Mouse (Mus musculus): ENCODE data around the gene Whrn. TPM values are rescaled to one million over a fixed set of nuclear protein-coding genes. Genes with fewer than 3 reads are reported as not detected.

Whrn gene
- polyA plus RNA-seq (2014; fragmentation: Nextera tagmentation; extraction: Ambion mirVana): 2.1 and 3.1 TPM in 2 replicates

GRCm38 (mm10) chr4:63495915-63496278, at the start of gene Whrn:
Whrn (minus strand) TSS chr4:63495991.
- ATAC-seq (ENCODE audit: insufficient number of reproducible peaks, insufficient read depth, low FRiP score, low read depth): peak; percentile 55
- H3K4me3 ChIP-seq (ENCODE audit: control insufficient read depth in 1 of 2, insufficient read depth in 1 of 2, low read depth in 1 of 2, low read length in 2 of 2): peak within 1 kb of the TSS; percentile 56 to 72
- 0% methylated on average over 29 of the region's 34 CpGs for WGBS
- H3K4me2 ChIP-seq (ENCODE audit: low read length): peak within 1 kb of the TSS; percentile 95
- H3K9me3 ChIP-seq (ENCODE audit: control insufficient read depth, low read length): no peaks in the 10 kb centered on the region
- peak within 1 kb of the TSS; percentile 79 for H3K9ac ChIP-seq (ENCODE audit: low read length)
- H3K27me3 ChIP-seq (ENCODE audit: control insufficient read depth, insufficient read depth, low read length): peaks cover 26% of the 10 kb centered on the region
- H3K36me3 ChIP-seq (ENCODE audit: control insufficient read depth, insufficient read depth, low read length): no peaks in the 10 kb centered on the region
- peaks cover 5 to 19% of the 10 kb centered on the region in 2 experiments; a peak in 3 of 4 replicates for H3K4me1 ChIP-seq (ENCODE audit: control insufficient read depth in 2 of 2, insufficient read depth in 2 of 2, low read length in 2 of 2)
- H3K27ac ChIP-seq (replicated peaks in 1 of 2; ENCODE audit: control insufficient read depth in 1 of 2, insufficient read depth in 1 of 2, low read depth in 2 of 2, low read length in 2 of 2): no peak within 1 kb of the TSS

GRCm38 (mm10) chr4:63545231-63545958, 49.6 kb upstream of the Whrn start:
- peak overlapping the region; percentile 81 to 85 for H3K4me3 ChIP-seq (ENCODE audit: control insufficient read depth in 1 of 2, insufficient read depth in 1 of 2, low read depth in 1 of 2, low read length in 2 of 2)
- H3K9me3 ChIP-seq (ENCODE audit: control insufficient read depth, low read length): no peaks in the 10 kb centered on the region
- peak overlapping the region; percentile 95 for H3K9ac ChIP-seq (ENCODE audit: low read length)
- H3K4me1 ChIP-seq (ENCODE audit: control insufficient read depth in 2 of 2, insufficient read depth in 2 of 2, low read length in 2 of 2): peaks cover 18 to 54% of the 10 kb centered on the region in 2 experiments
- WGBS: 21% methylated on average over 23 of the region's 26 CpGs
- 0 out of 2 replicates have a peak, but pooled peaks have one; percentile 4 for ATAC-seq (ENCODE audit: insufficient number of reproducible peaks, insufficient read depth, low FRiP score, low read depth)
- peaks cover 28% of the 10 kb centered on the region for H3K36me3 ChIP-seq (ENCODE audit: control insufficient read depth, insufficient read depth, low read length)
- H3K27ac ChIP-seq (replicated peaks in 1 of 2; ENCODE audit: control insufficient read depth in 1 of 2, insufficient read depth in 1 of 2, low read depth in 2 of 2, low read length in 2 of 2): peak overlapping the region; percentile 68 to 86
- H3K4me2 ChIP-seq (ENCODE audit: low read length): peak overlapping the region; percentile 90
- no peaks in the 10 kb centered on the region for H3K27me3 ChIP-seq (ENCODE audit: control insufficient read depth, insufficient read depth, low read length)

- H3K9ac ChIP-seq (ENCODE audit: low read length): peak within 1 kb of the TSS; percentile 95
- H3K27me3 ChIP-seq (ENCODE audit: control insufficient read depth, insufficient read depth, low read length): no peaks in the 10 kb centered on the region
- H3K4me3 ChIP-seq (ENCODE audit: control insufficient read depth in 1 of 2, insufficient read depth in 1 of 2, low read depth in 1 of 2, low read length in 2 of 2): peak within 1 kb of the TSS; percentile 81 to 85
- H3K4me2 ChIP-seq (ENCODE audit: low read length): peak within 1 kb of the TSS; percentile 90
- peak within 1 kb of the TSS; percentile 68 to 86 for H3K27ac ChIP-seq (replicated peaks in 1 of 2; ENCODE audit: control insufficient read depth in 1 of 2, insufficient read depth in 1 of 2, low read depth in 2 of 2, low read length in 2 of 2)
- under 1% methylated on average over 57 of the region's 57 CpGs for WGBS
- ATAC-seq (ENCODE audit: insufficient number of reproducible peaks, insufficient read depth, low FRiP score, low read depth): peak; percentile 95
- H3K4me1 ChIP-seq (ENCODE audit: control insufficient read depth in 2 of 2, insufficient read depth in 2 of 2, low read length in 2 of 2): peaks cover 18 to 54% of the 10 kb centered on the region in 2 experiments
- H3K9me3 ChIP-seq (ENCODE audit: control insufficient read depth, low read length): no peaks in the 10 kb centered on the region
- peaks cover 25% of the 10 kb centered on the region for H3K36me3 ChIP-seq (ENCODE audit: control insufficient read depth, insufficient read depth, low read length)
Observed at GRCm38 (mm10) chr4:63544494-63545230, 48.9 kb upstream of the Whrn start, which contains the start of gene Atp6v1g1. Atp6v1g1 (plus strand) TSS chr4:63544772.

GRCm38 (mm10) chr4:63543746-63544493, 48.1 kb upstream of the Whrn start:
- H3K9me3 ChIP-seq (ENCODE audit: control insufficient read depth, low read length): no peaks in the 10 kb centered on the region
- no peaks in the 10 kb centered on the region for H3K27me3 ChIP-seq (ENCODE audit: control insufficient read depth, insufficient read depth, low read length)
- H3K36me3 ChIP-seq (ENCODE audit: control insufficient read depth, insufficient read depth, low read length): peaks cover 18% of the 10 kb centered on the region
- peak; percentile 40; the same call in 1 of the 2 replicates for ATAC-seq (ENCODE audit: insufficient number of reproducible peaks, insufficient read depth, low FRiP score, low read depth)
- WGBS: 61% methylated on average over 10 of the region's 10 CpGs
- peak overlapping the region; percentile 18 to 48 for H3K27ac ChIP-seq (replicated peaks in 1 of 2; ENCODE audit: control insufficient read depth in 1 of 2, insufficient read depth in 1 of 2, low read depth in 2 of 2, low read length in 2 of 2)
- H3K4me1 ChIP-seq (ENCODE audit: control insufficient read depth in 2 of 2, insufficient read depth in 2 of 2, low read length in 2 of 2): peaks cover 18 to 54% of the 10 kb centered on the region in 2 experiments
- H3K4me2 ChIP-seq (ENCODE audit: low read length): peak overlapping the region; percentile 38
- H3K4me3 ChIP-seq (ENCODE audit: control insufficient read depth in 1 of 2, insufficient read depth in 1 of 2, low read depth in 1 of 2, low read length in 2 of 2): peak overlapping the region in 1 of 2 experiments; percentile 1; a peak in 1 of 4 replicates
- no peak overlapping the region; the same call in 1 of the 2 replicates for H3K9ac ChIP-seq (ENCODE audit: low read length)

GRCm38 (mm10) chr4:63542209-63542608, 46.4 kb upstream of the Whrn start:
- peak; percentile 54 for ATAC-seq (ENCODE audit: insufficient number of reproducible peaks, insufficient read depth, low FRiP score, low read depth)
- peaks cover 18 to 47% of the 10 kb centered on the region in 2 experiments for H3K4me1 ChIP-seq (ENCODE audit: control insufficient read depth in 2 of 2, insufficient read depth in 2 of 2, low read length in 2 of 2)
- no peaks in the 10 kb centered on the region for H3K27me3 ChIP-seq (ENCODE audit: control insufficient read depth, insufficient read depth, low read length)
- no peaks in the 10 kb centered on the region for H3K9me3 ChIP-seq (ENCODE audit: control insufficient read depth, low read length)
- peak overlapping the region; percentile 28 to 65 for H3K27ac ChIP-seq (replicated peaks in 1 of 2; ENCODE audit: control insufficient read depth in 1 of 2, insufficient read depth in 1 of 2, low read depth in 2 of 2, low read length in 2 of 2)
- WGBS: 6% methylated on average over 2 of the region's 2 CpGs
- peak overlapping the region; percentile 17; the same call in 1 of the 2 replicates for H3K4me2 ChIP-seq (ENCODE audit: low read length)
- 0 out of 2 replicates have a peak, but pooled peaks cover 7% of the 10 kb centered on the region for H3K36me3 ChIP-seq (ENCODE audit: control insufficient read depth, insufficient read depth, low read length)
- H3K9ac ChIP-seq (ENCODE audit: low read length): no peak overlapping the region
- no peak overlapping the region for H3K4me3 ChIP-seq (ENCODE audit: control insufficient read depth in 1 of 2, insufficient read depth in 1 of 2, low read depth in 1 of 2, low read length in 2 of 2)

GRCm38 (mm10) chr4:63537602-63538001, 41.8 kb upstream of the Whrn start:
- no peaks in the 10 kb centered on the region for H3K9me3 ChIP-seq (ENCODE audit: control insufficient read depth, low read length)
- H3K4me2 ChIP-seq (ENCODE audit: low read length): no peak overlapping the region
- no peaks in the 10 kb centered on the region for H3K36me3 ChIP-seq (ENCODE audit: control insufficient read depth, insufficient read depth, low read length)
- H3K27me3 ChIP-seq (ENCODE audit: control insufficient read depth, insufficient read depth, low read length): 0 out of 2 replicates have a peak, but pooled peaks cover 5% of the 10 kb centered on the region
- no peak overlapping the region for H3K4me3 ChIP-seq (ENCODE audit: control insufficient read depth in 1 of 2, insufficient read depth in 1 of 2, low read depth in 1 of 2, low read length in 2 of 2)
- H3K4me1 ChIP-seq (ENCODE audit: control insufficient read depth in 2 of 2, insufficient read depth in 2 of 2, low read length in 2 of 2): peaks cover 7 to 15% of the 10 kb centered on the region in 2 experiments
- H3K27ac ChIP-seq (replicated peaks in 1 of 2; ENCODE audit: control insufficient read depth in 1 of 2, insufficient read depth in 1 of 2, low read depth in 2 of 2, low read length in 2 of 2): no peak overlapping the region
- no peak for ATAC-seq (ENCODE audit: insufficient number of reproducible peaks, insufficient read depth, low FRiP score, low read depth)
- H3K9ac ChIP-seq (ENCODE audit: low read length): no peak overlapping the region
- 79% methylated on average over 4 of the region's 4 CpGs for WGBS

- 0 out of 2 replicates have a peak, but pooled peaks cover 5% of the 10 kb centered on the region for H3K27me3 ChIP-seq (ENCODE audit: control insufficient read depth, insufficient read depth, low read length)
- no peaks in the 10 kb centered on the region for H3K36me3 ChIP-seq (ENCODE audit: control insufficient read depth, insufficient read depth, low read length)
- H3K27ac ChIP-seq (replicated peaks in 1 of 2; ENCODE audit: control insufficient read depth in 1 of 2, insufficient read depth in 1 of 2, low read depth in 2 of 2, low read length in 2 of 2): no peak overlapping the region
- H3K4me3 ChIP-seq (ENCODE audit: control insufficient read depth in 1 of 2, insufficient read depth in 1 of 2, low read depth in 1 of 2, low read length in 2 of 2): no peak overlapping the region
- peaks cover 0 to 3% of the 10 kb centered on the region in 2 experiments; a peak in 1 of 4 replicates for H3K4me1 ChIP-seq (ENCODE audit: control insufficient read depth in 2 of 2, insufficient read depth in 2 of 2, low read length in 2 of 2)
- ATAC-seq (ENCODE audit: insufficient number of reproducible peaks, insufficient read depth, low FRiP score, low read depth): no peak
- H3K4me2 ChIP-seq (ENCODE audit: low read length): no peak overlapping the region
- no peak overlapping the region for H3K9ac ChIP-seq (ENCODE audit: low read length)
- 70% methylated on average over 7 of the region's 7 CpGs for WGBS
- H3K9me3 ChIP-seq (ENCODE audit: control insufficient read depth, low read length): no peaks in the 10 kb centered on the region
Observed at GRCm38 (mm10) chr4:63530409-63530808, 34.6 kb upstream of the Whrn start.

Measured in heart, embryonic 14.5 days (tissue).